Mouse (Mus musculus) liver, postnatal 0 days (tissue): ENCODE results near the gene Ctla2a. TPM values are rescaled to one million over a fixed set of nuclear protein-coding genes. Genes with fewer than 3 reads are reported as not detected.
"Not testable (repeated sequence)": the region's sequence is repeated elsewhere in the genome, so short reads cannot be mapped to it uniquely, and the experiment has no call there.

Experiments used
- ATAC-seq: fragments of 200-750 bp; cut with Nextera tagmentation; 2 replicates; pipeline ENCODE4 v1.8.0; 2017; ENCODE audit warnings: mild to moderate bottlenecking, moderate library complexity
- DNase-seq: peaks from one replicate; pipeline ENCODE4 v3.0.0-alpha.2; 2016
- H3K27ac ChIP-seq: fragments of 300-500 bp; sonication (generic); 2 replicates; pipeline ENCODE4 v1.5.1; 2014; ENCODE audit warnings: antibody characterized with exemption, moderate library complexity, mild to moderate bottlenecking, low read depth
- H3K27me3 ChIP-seq: fragments of 300-500 bp; sonication (generic); 2 replicates; pipeline ENCODE4 v1.6.1; 2014; ENCODE audit warnings: low read length, control low read depth, mixed read lengths; ENCODE audit not compliant: insufficient read depth
- H3K36me3 ChIP-seq: fragments of 300-500 bp; sonication (generic); replicated peaks from 2 replicates; pipeline ENCODE4 v1.6.1; 2014; ENCODE audit warnings: mild to moderate bottlenecking, control low read depth, low read length, moderate library complexity, mixed read lengths; ENCODE audit not compliant: insufficient read depth
- H3K4me1 ChIP-seq: fragments of 300-500 bp; sonication (generic); 2 replicates; pipeline ENCODE4 v1.6.1; 2014; ENCODE audit warnings: antibody characterized with exemption, mild to moderate bottlenecking, control low read depth; ENCODE audit not compliant: insufficient read depth
- H3K4me2 ChIP-seq: fragments of 300-500 bp; sonication (generic); 2 replicates; pipeline ENCODE4 v1.6.1; 2014; ENCODE audit warnings: low read depth, mild to moderate bottlenecking, low read length, moderate library complexity, mixed read lengths
- H3K4me3 ChIP-seq: fragments of 300-500 bp; sonication (generic); 2 replicates; pipeline ENCODE4 v1.5.1; 2014; ENCODE audit warnings: low read depth, low read length
- H3K9ac ChIP-seq: fragments of 300-500 bp; sonication (generic); replicated peaks from 2 replicates; pipeline ENCODE4 v1.6.1; 2014; ENCODE audit warnings: mild to moderate bottlenecking, moderate library complexity
- H3K9me3 ChIP-seq: fragments of 300-500 bp; sonication (generic); 2 replicates; pipeline ENCODE4 v1.6.1; 2016; ENCODE audit warnings: mild to moderate bottlenecking, control low read depth, low read length, mixed read lengths
- CTCF ChIP-seq: sonication (generic); IDR thresholded peaks from 2 replicates; pipeline ENCODE4 v1.5.1; 2016; ENCODE audit warnings: antibody characterized with exemption, low read depth
- EP300 ChIP-seq: IDR thresholded peaks from 2 replicates; pipeline ENCODE4 v1.6.1; 2016; ENCODE audit warnings: antibody characterized with exemption, low read depth, mild to moderate bottlenecking
- WGBS: fragments of 180-500 bp; shearing (Covaris S2); extraction: QIAGEN DNeasy Blood & Tissue Kit; methylation state at CpG from one replicate; pipeline ENCODE4 v1.1.7; 2014; ENCODE audit not compliant: insufficient replicate concordance; 5-methylcytosine and 5-hydroxymethylcytosine counted together
- polyA plus RNA-seq: library from polyadenylated mRNA; unstranded; fragments of >200 nt; fragmentation: Nextera tagmentation; extraction: Ambion mirVana; gene quantifications from 2 replicates; pipeline ENCODE4 v1.2.1, GENCODE M21; 2015

The Ctla2a gene
- polyA plus RNA-seq, 1 experiment from 2014 or later: 42.9 TPM

DNA sequence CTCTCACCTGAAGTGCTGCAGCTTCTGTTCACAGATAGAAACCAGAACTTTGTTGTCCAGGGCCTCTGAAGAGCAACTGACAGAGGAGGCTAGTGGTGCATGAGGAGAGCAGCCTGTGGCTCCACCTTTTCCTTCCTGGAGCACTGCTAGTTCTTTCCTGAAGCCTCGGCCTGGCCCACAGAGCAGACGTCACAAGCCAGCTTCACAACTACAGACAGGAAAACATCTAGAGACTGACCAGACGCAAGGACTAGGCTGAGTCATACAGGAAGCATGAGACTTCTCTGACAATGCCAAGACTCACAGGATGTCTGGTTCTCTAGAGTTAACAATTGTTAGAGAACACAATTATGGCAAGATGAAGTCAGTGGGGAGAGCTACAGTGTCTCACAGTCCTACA lies 39.1 kb downstream of the Ctla2a start, which contains the start of gene Ctla2b:
Gene Ctla2b, minus strand, starts transcription at position 120 of the 400 bp plus-strand sequence.
- Histone ChIP-seq H3K4me3 (no peak within 1 kb of the TSS), H3K9ac (no peak within 1 kb of the TSS), H3K4me2 (no peak within 1 kb of the TSS), H3K27me3 (no peaks in the 10 kb centered on the region), H3K9me3 (no peaks in the 10 kb centered on the region), H3K4me1 (no peaks in the 10 kb centered on the region), H3K27ac (no peak within 1 kb of the TSS), H3K36me3 (no peaks in the 10 kb centered on the region)
- ATAC-seq (peak; percentile 89), DNase-seq (peak; percentile 40)
- 29% methylated on average over 3 of the region's 3 CpGs for WGBS
- TF ChIP-seq EP300: peak; percentile 83
- TF ChIP-seq CTCF: no peak

DNA sequence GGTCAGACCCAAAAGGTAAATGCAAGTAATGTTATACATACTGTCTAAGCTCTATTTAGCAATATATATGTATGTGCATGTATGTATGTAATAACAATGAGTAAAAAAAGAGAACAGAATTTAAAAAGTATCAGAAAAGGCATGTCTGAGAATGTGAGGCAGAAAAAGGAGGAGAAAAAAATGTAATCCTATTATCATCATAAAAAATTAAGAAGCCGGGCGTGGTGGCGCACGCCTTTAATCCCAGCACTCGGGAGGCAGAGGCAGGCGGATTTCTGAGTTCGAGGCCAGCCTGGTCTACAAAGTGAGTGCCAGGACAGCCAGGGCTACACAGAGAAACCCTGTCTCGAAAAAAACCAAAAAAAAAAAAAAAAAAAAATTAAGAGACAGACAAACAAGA lies 39.6 kb downstream of the Ctla2a start, which contains the start of gene Gm49392:
Gene Gm49392, minus strand, starts transcription at position 101 of the 400 bp plus-strand sequence.
- WGBS: 85% methylated on average over 7 of the region's 8 CpGs
- not testable (repeated sequence) for DNase-seq, H3K4me3 ChIP-seq, H3K36me3 ChIP-seq, H3K27ac ChIP-seq, H3K4me2 ChIP-seq, H3K9me3 ChIP-seq, H3K4me1 ChIP-seq, H3K9ac ChIP-seq, H3K27me3 ChIP-seq, ATAC-seq

DNA sequence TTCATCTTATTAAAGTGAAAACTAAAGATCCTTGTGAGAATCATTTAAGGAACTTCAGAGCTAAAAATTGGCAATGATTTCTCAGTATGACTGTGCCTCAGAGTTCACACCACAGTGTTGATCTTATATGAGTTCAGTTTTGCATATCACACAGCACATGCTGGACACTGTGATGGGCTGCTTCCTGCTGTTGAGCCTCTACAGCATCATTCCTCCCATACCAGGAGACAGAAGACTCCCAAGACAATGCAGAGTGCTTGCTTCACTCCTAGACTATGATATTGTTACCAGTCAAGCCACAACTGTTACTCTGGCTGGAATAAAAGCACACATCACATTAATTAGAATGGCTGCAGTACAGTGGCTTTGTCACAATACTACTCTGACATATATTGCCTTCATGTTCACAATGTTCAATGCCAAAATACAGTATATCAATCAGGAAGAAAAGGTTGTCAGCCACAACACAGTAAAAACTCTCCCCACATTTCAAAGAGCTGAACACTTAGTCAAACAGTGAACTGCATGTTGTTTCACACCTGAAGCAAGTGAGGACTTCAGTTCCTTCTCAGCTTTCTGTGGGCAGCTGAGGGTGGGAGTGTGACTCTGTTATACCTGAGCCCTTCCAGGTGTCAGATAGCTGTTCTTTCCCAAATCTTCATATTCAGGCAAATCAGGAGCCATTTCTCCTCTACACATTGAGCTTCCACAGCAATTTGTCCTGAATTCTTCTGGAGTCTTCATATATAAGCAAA lies 40.8 kb downstream of the Ctla2a start:
- no peaks in the 10 kb centered on the region for H3K36me3 ChIP-seq
- no peak for TF ChIP-seq EP300
- H3K4me1 ChIP-seq: no peaks in the 10 kb centered on the region
- H3K9ac ChIP-seq: no peak overlapping the region
- H3K9me3 ChIP-seq: no peaks in the 10 kb centered on the region
- no peak for DNase-seq
- H3K27ac ChIP-seq: no peak overlapping the region
- H3K4me3 ChIP-seq: no peak overlapping the region
- ATAC-seq: no peak
- no peaks in the 10 kb centered on the region for H3K27me3 ChIP-seq
- no peak overlapping the region for H3K4me2 ChIP-seq

DNA sequence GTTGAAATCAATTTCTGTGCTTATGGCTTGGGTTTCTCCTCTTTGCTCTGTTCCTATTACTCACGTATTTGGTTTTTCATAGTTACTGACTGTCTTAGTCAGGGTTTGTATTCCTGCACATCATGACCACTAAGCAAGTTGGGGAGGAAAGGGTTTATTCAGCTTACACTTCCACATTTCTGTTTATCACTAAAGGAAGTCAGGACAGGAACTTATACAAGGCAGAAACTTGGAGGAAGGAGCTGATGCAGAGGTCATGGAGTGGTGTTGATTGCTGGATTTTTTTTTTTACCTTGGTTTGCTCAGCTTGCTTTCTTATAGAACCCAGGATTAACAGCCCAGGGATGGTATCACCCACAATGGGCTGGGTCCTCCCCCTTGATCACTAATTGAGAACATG lies 44.1 kb downstream of the Ctla2a start:
- ATAC-seq: peak; percentile 53
- Histone ChIP-seq H3K4me3 (no peak overlapping the region), H3K4me1 (no peaks in the 10 kb centered on the region), H3K36me3 (no peaks in the 10 kb centered on the region), H3K27me3 (no peaks in the 10 kb centered on the region), H3K9me3 (no peaks in the 10 kb centered on the region), H3K4me2 (no peak overlapping the region), H3K9ac (no peak overlapping the region), H3K27ac (no peak overlapping the region)
- TF ChIP-seq EP300: 0 out of 2 replicates have a peak, but pooled peaks have one; percentile 49
- TF ChIP-seq CTCF: no peak
- no peak for DNase-seq
- 60% methylated on average over 1 of the region's 1 CpGs for WGBS

Other genes with a start within 250 kb of the Ctla2a start
- gene BC051665, start 150.3 kb downstream of the Ctla2a start, polyA plus RNA-seq: not detected in 2 replicates
- not detected in 2 replicates for gene Ctsll3, start 133.8 kb downstream of the Ctla2a start, polyA plus RNA-seq
- gene 4930486L24Rik, start 72.2 kb downstream of the Ctla2a start, polyA plus RNA-seq: not detected in 2 replicates
- gene Gm49392, start 39.7 kb downstream of the Ctla2a start, polyA plus RNA-seq: 0.43 and 0.44 TPM in 2 replicates
- gene Ctla2b, start 39.2 kb downstream of the Ctla2a start, polyA plus RNA-seq: 8.4 and 9.0 TPM in 2 replicates
- not detected in 2 replicates for gene Tpbpb, start 31.7 kb downstream of the Ctla2a start, polyA plus RNA-seq
- gene Gm49393, start 1.0 kb downstream of the Ctla2a start, polyA plus RNA-seq: not detected in 2 replicates
- 2.9 and 3.4 TPM in 2 replicates for gene Gm49391, start 54 bp downstream of the Ctla2a start, polyA plus RNA-seq
- not detected in 2 replicates for gene Tpbpa, start 5.4 kb upstream of the Ctla2a start, polyA plus RNA-seq
- 0.09 TPM in 1 of 2 replicates, not detected in the other for gene Ctsj, start 69.3 kb upstream of the Ctla2a start, polyA plus RNA-seq
- not detected in 2 replicates for gene Ctsq, start 104.0 kb upstream of the Ctla2a start, polyA plus RNA-seq
- gene Ctsr, start 227.6 kb upstream of the Ctla2a start, polyA plus RNA-seq: not detected in 2 replicates